Mouse (Mus musculus): ENCODE measurements at regions not wholly inside any gene's neighbourhood (a gene's known extent, or its start where the extent isn't known, plus 50 kb on each side); places are given as distances from the start of the nearest gene placed in this dataset.

DNA sequence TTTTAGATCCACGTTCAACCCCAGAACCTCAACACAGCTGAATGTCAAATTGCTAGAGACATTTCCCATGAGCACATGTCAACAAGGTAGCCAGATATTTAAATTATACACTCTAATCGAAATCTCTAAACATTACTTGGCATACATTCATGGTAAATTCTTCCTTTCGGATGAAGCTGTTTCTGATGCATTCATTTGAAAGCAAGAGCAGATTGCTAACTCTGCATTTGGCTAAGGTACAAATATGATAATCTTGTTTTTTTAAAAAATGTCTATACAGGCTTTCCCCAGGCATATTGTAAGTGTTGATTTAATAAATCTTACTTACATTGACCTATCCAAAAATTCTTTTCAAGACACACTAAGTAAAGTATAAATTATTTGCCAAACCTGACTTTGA is 153.9 kb upstream of the Rspo3 start:
- H3K36me3 ChIP-seq (ENCODE audit: control insufficient read depth in 1 of 2, insufficient read depth in 2 of 2, low read length in 2 of 2): no peaks in the 10 kb centered on the region
- no peak for TF ChIP-seq NELFE (IDR thresholded peaks at IDR 0.05; ENCODE audit: low read depth, low read length)
- TF ChIP-seq CTCF (IDR thresholded peaks at IDR 0.05 in 2 of 3, conservative IDR thresholded peaks at IDR 0.05 in 1 of 3; ENCODE audit: control insufficient read depth in 1 of 3, insufficient read depth in 1 of 3, low read depth in 2 of 3, low read length in 3 of 3, poor library complexity in 1 of 3, severe bottlenecking in 1 of 3): no peak
- H3K27me3 ChIP-seq (ENCODE audit: control insufficient read depth in 1 of 2, insufficient read depth in 2 of 2, low read length in 2 of 2): no peaks in the 10 kb centered on the region
- no peak overlapping the region for H3K9ac ChIP-seq (ENCODE audit: control insufficient read depth, low read depth, low read length, poor library complexity, severe bottlenecking)
- no peak for DNase-seq (ENCODE audit: low read depth, low spot score)
- no peak overlapping the region for H3K4me3 ChIP-seq (ENCODE audit: control insufficient read depth in 1 of 2, insufficient read depth in 1 of 2, low read depth in 2 of 2, low read length in 2 of 2)
- no peak overlapping the region for H3K27ac ChIP-seq (ENCODE audit: control insufficient read depth, low read depth, low read length)
- no peaks in the 10 kb centered on the region for H3K9me3 ChIP-seq (replicated peaks; ENCODE audit: insufficient read depth, low read length)
- no peaks in the 10 kb centered on the region; a peak in 1 of 4 replicates for H3K4me1 ChIP-seq (ENCODE audit: control insufficient read depth in 1 of 2, insufficient read depth in 2 of 2, low read length in 2 of 2)
- no peaks in the 10 kb centered on the region for H3K79me2 ChIP-seq (ENCODE audit: control insufficient read depth, insufficient read depth, low read length, poor library complexity)

DNA sequence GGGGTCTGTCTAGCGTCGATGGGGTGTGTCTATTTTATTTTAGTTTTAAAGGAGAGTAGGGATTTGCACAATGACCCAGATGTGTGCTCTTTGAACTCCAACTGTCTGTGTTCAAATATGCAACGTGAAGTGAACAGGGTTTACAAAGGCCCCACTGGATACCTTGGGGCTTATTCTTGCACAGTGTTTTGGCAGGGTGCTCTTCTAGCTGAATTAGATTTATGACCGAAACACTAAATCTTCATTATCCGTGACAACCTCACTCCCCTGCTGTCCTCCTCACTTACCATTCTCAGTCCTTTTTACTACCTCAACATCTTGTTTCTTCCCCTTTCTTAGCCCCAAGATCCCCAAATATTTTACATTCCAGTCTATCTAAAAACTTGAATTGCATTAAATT is 151.3 kb upstream of the Rspo3 start:
- no peak overlapping the region for H3K27ac ChIP-seq (ENCODE audit: control insufficient read depth, low read depth, low read length)
- DNase-seq (ENCODE audit: low read depth, low spot score): no peak
- no peaks in the 10 kb centered on the region for H3K4me1 ChIP-seq (ENCODE audit: control insufficient read depth in 1 of 2, insufficient read depth in 2 of 2, low read length in 2 of 2)
- H3K79me2 ChIP-seq (ENCODE audit: control insufficient read depth, insufficient read depth, low read length, poor library complexity): no peaks in the 10 kb centered on the region
- TF ChIP-seq MEF2A (IDR thresholded peaks at IDR 0.05; ENCODE audit: extremely low read depth, insufficient replicate concordance, low read depth, low read length, poor library complexity, severe bottlenecking) (no peak), MAX (IDR thresholded peaks at IDR 0.05; ENCODE audit: low read length) (no peak)
- H3K27me3 ChIP-seq (ENCODE audit: control insufficient read depth in 1 of 2, insufficient read depth in 2 of 2, low read length in 2 of 2): no peaks in the 10 kb centered on the region
- H3K9me3 ChIP-seq (replicated peaks; ENCODE audit: insufficient read depth, low read length): no peaks in the 10 kb centered on the region
- H3K9ac ChIP-seq (ENCODE audit: control insufficient read depth, low read depth, low read length, poor library complexity, severe bottlenecking): no peak overlapping the region
- H3K36me3 ChIP-seq (ENCODE audit: control insufficient read depth in 1 of 2, insufficient read depth in 2 of 2, low read length in 2 of 2): no peaks in the 10 kb centered on the region
- no peak overlapping the region for H3K4me3 ChIP-seq (ENCODE audit: control insufficient read depth in 1 of 2, insufficient read depth in 1 of 2, low read depth in 2 of 2, low read length in 2 of 2)

DNA sequence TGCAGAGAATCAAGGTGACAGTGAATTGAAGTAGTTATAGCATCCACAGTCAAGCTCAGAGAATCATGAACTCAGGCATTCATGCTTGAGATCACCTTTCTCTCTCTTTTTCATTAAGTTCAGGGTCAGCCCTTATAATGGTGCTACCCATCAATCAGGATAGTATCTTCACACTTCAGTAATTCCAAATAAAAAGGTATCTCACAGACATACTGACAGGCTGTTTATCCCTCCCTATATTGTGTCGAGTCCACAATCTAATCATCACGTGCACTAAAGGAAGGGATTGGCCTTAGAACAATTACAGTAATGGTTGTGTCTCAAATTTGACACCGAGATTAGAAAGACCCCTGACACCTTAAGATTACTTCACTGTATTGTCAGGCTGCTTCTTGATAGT is 138.7 kb upstream of the Rspo3 start:
- Histone ChIP-seq H3K4me3 (ENCODE audit: control insufficient read depth in 1 of 2, insufficient read depth in 1 of 2, low read depth in 2 of 2, low read length in 2 of 2) (no peak overlapping the region), H3K27ac (ENCODE audit: control insufficient read depth, low read depth, low read length) (no peak overlapping the region), H3K79me2 (ENCODE audit: control insufficient read depth, insufficient read depth, low read length, poor library complexity) (no peaks in the 10 kb centered on the region), H3K9ac (ENCODE audit: control insufficient read depth, low read depth, low read length, poor library complexity, severe bottlenecking) (no peak overlapping the region), H3K27me3 (ENCODE audit: control insufficient read depth in 1 of 2, insufficient read depth in 2 of 2, low read length in 2 of 2) (no peaks in the 10 kb centered on the region), H3K9me3 (replicated peaks; ENCODE audit: insufficient read depth, low read length) (no peaks in the 10 kb centered on the region), H3K4me1 (ENCODE audit: control insufficient read depth in 1 of 2, insufficient read depth in 2 of 2, low read length in 2 of 2) (no peaks in the 10 kb centered on the region), H3K36me3 (ENCODE audit: control insufficient read depth in 1 of 2, insufficient read depth in 2 of 2, low read length in 2 of 2) (no peaks in the 10 kb centered on the region)
- TF ChIP-seq POLR2A (IDR thresholded peaks at IDR 0.05; ENCODE audit: control insufficient read depth in 1 of 2, insufficient read depth in 1 of 2, low read depth in 1 of 2, low read length in 2 of 2, poor library complexity in 1 of 2): no peak
- no peak for TF ChIP-seq JUND (IDR thresholded peaks at IDR 0.05; ENCODE audit: low read depth, low read length)
- no peak for TF ChIP-seq TCF12 (IDR thresholded peaks at IDR 0.05; ENCODE audit: low read depth, low read length)
- no peak for TF ChIP-seq SMC3 (IDR thresholded peaks at IDR 0.05; ENCODE audit: low read depth, low read length)
- no peak for TF ChIP-seq GABPA (IDR thresholded peaks at IDR 0.05; ENCODE audit: low read depth, low read length)
- no peak for TF ChIP-seq CHD2 (IDR thresholded peaks at IDR 0.05; ENCODE audit: low read length)
- no peak for TF ChIP-seq USF1 (IDR thresholded peaks at IDR 0.05; ENCODE audit: low read depth, low read length)
- no peak for TF ChIP-seq MAFK (IDR thresholded peaks at IDR 0.05; ENCODE audit: borderline replicate concordance, low read depth, low read length)
- TF ChIP-seq NELFE (IDR thresholded peaks at IDR 0.05; ENCODE audit: low read depth, low read length): no peak
- TF ChIP-seq ZC3H11A (IDR thresholded peaks at IDR 0.05; ENCODE audit: low read depth, low read length): no peak
- no peak for TF ChIP-seq UBTF (IDR thresholded peaks at IDR 0.05; ENCODE audit: borderline replicate concordance, insufficient read depth, low read depth, low read length)
- no peak for TF ChIP-seq KAT2A (conservative IDR thresholded peaks at IDR 0.05; ENCODE audit: low read depth, low read length)
- TF ChIP-seq MXI1 (IDR thresholded peaks at IDR 0.05; ENCODE audit: low read depth, low read length): no peak
- TF ChIP-seq GATA1 (IDR thresholded peaks at IDR 0.05; ENCODE audit: low read depth, low read length): no peak
- no peak for TF ChIP-seq TBP (IDR thresholded peaks at IDR 0.05; ENCODE audit: low read depth, low read length)
- DNase-seq (ENCODE audit: low read depth, low spot score): no peak

All from MEL (cell line).